Mouse (Mus musculus): Measurements from ENCODE around the gene Mss51. TPM values are rescaled to one million over a fixed set of nuclear protein-coding genes. Genes with fewer than 3 reads are reported as not detected.

Mss51 gene
- polyA plus RNA-seq, 1 experiment from 2014 or later, result 0.80 TPM

DNA sequence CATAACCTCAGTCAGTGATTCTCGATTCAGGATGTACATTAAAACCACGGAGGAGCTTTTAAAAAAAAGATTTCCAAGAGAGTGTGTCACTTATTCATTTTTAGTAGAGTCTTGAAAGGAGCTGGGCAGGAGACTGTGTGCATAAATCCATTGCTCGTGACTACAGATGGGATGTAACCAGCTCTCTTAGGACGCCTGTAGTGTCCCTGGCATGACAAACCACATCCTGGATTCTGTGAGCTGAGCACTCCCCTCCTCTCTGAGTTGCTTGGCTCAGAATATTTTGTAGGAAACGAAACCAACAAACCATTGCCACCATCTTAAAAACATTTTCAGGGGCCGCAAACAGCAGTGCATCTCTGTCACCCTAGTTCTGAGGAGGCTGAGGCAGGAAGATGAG is 59.7 kb downstream of the Mss51 start:
- Histone ChIP-seq H3K27ac (no peak overlapping the region), H3K4me1 (replicated peaks) (no peaks in the 10 kb centered on the region), H3K4me3 (no peak overlapping the region), H3K36me3 (no peaks in the 10 kb centered on the region), H3K9me3 (no peaks in the 10 kb centered on the region), H3K27me3 (ENCODE audit: insufficient read depth, poor library complexity, severe bottlenecking) (no peaks in the 10 kb centered on the region)
- no peak for DNase-seq (ENCODE audit: low spot score)
- WGBS, result 76% methylated on average over 6 of the region's 6 CpGs

Other genes with a start within 250 kb of the Mss51 start
- 0.09 and 0.20 TPM in 2 replicates for gene Kcnk16, start 227.7 kb downstream of the Mss51 start, polyA plus RNA-seq (2016; fragmentation: Nextera tagmentation; extraction: Ambion mirVana)
- 10.1 and 10.9 TPM in 2 replicates for gene Nudt13, start 202.2 kb downstream of the Mss51 start, polyA plus RNA-seq (2016; fragmentation: Nextera tagmentation; extraction: Ambion mirVana)
- gene Ecd, start 148.8 kb downstream of the Mss51 start, polyA plus RNA-seq (2016; fragmentation: Nextera tagmentation; extraction: Ambion mirVana), result 64.0 and 71.1 TPM in 2 replicates
- 45.0 and 46.7 TPM in 2 replicates for gene Fam149b, start 148.7 kb downstream of the Mss51 start, polyA plus RNA-seq (2016; fragmentation: Nextera tagmentation; extraction: Ambion mirVana)
- gene Dnajc9, start 108.0 kb downstream of the Mss51 start, polyA plus RNA-seq (2016; fragmentation: Nextera tagmentation; extraction: Ambion mirVana), result 226 and 308 TPM in 2 replicates
- 82.3 and 82.6 TPM in 2 replicates for gene Mrps16, start 103.3 kb downstream of the Mss51 start, polyA plus RNA-seq (2016; fragmentation: Nextera tagmentation; extraction: Ambion mirVana)
- gene Cfap70, start 44.7 kb downstream of the Mss51 start, polyA plus RNA-seq (2016; fragmentation: Nextera tagmentation; extraction: Ambion mirVana), result 1.0 and 1.3 TPM in 2 replicates
- gene Anxa7, start 16.8 kb downstream of the Mss51 start, polyA plus RNA-seq (2016; fragmentation: Nextera tagmentation; extraction: Ambion mirVana), result 12.8 and 16.2 TPM in 2 replicates
- 39.7 and 44.8 TPM in 2 replicates for gene Ppp3cb, start 49.7 kb upstream of the Mss51 start, polyA plus RNA-seq (2016; fragmentation: Nextera tagmentation; extraction: Ambion mirVana)
- 12.7 and 14.0 TPM in 2 replicates for gene Usp54, start 144.2 kb upstream of the Mss51 start, polyA plus RNA-seq (2016; fragmentation: Nextera tagmentation; extraction: Ambion mirVana)
- gene Myoz1, start 159.6 kb upstream of the Mss51 start, polyA plus RNA-seq (2016; fragmentation: Nextera tagmentation; extraction: Ambion mirVana), result 0.27 and 0.51 TPM in 2 replicates
- 0.21 and 0.46 TPM in 2 replicates for gene Synpo2l, start 171.5 kb upstream of the Mss51 start, polyA plus RNA-seq (2016; fragmentation: Nextera tagmentation; extraction: Ambion mirVana)
- gene Sec24c, start 177.4 kb upstream of the Mss51 start, polyA plus RNA-seq (2016; fragmentation: Nextera tagmentation; extraction: Ambion mirVana), result 111 and 112 TPM in 2 replicates
- gene Fut11, start 198.1 kb upstream of the Mss51 start, polyA plus RNA-seq (2016; fragmentation: Nextera tagmentation; extraction: Ambion mirVana), result 20.1 and 20.7 TPM in 2 replicates
- gene Chchd1, start 206.1 kb upstream of the Mss51 start, polyA plus RNA-seq (2016; fragmentation: Nextera tagmentation; extraction: Ambion mirVana), result 250 and 263 TPM in 2 replicates
- gene Zswim8, start 210.7 kb upstream of the Mss51 start, polyA plus RNA-seq (2016; fragmentation: Nextera tagmentation; extraction: Ambion mirVana), result 32.5 and 40.3 TPM in 2 replicates
- gene Ndst2, start 237.7 kb upstream of the Mss51 start, polyA plus RNA-seq (2016; fragmentation: Nextera tagmentation; extraction: Ambion mirVana), result 23.3 and 28.3 TPM in 2 replicates

Data from hindbrain, embryonic 10.5 days (tissue).